Mouse (Mus musculus): ENCODE results near the gene Ppp1r14c.

GRCm38 (mm10) chr10:3408036-3408661 is 42.3 kb downstream of the Ppp1r14c start:
- no peak for TF ChIP-seq ZNF384 (IDR thresholded peaks at IDR 0.05; ENCODE audit: low read depth, low read length)
- TF ChIP-seq NELFE (IDR thresholded peaks at IDR 0.05; ENCODE audit: low read depth, low read length): no peak
- no peak for TF ChIP-seq JUN (IDR thresholded peaks at IDR 0.05; ENCODE audit: insufficient read depth, low read depth, low read length)
- TF ChIP-seq CTCF (conservative IDR thresholded peaks at IDR 0.05 in 1 of 2, IDR thresholded peaks at IDR 0.05 in 1 of 2; ENCODE audit: low read depth in 2 of 2, low read length in 2 of 2): no peak
- TF ChIP-seq POLR2A (IDR thresholded peaks at IDR 0.05; ENCODE audit: low read depth, low read length): no peak
- no peak for TF ChIP-seq JUND (conservative IDR thresholded peaks at IDR 0.05; ENCODE audit: low read depth, low read length)
- no peak for TF ChIP-seq CHD2 (IDR thresholded peaks at IDR 0.05; ENCODE audit: low read length)
- no peak for TF ChIP-seq ZC3H11A (IDR thresholded peaks at IDR 0.05; ENCODE audit: low read depth, low read length)
- TF ChIP-seq BHLHE40 (IDR thresholded peaks at IDR 0.05; ENCODE audit: low read depth, low read length): no peak
